Mouse (Mus musculus): ENCODE measurements around the gene Efr3b. TPM values are rescaled to one million over a fixed set of nuclear protein-coding genes. Genes with fewer than 3 reads are reported as not detected.

Efr3b gene
- 0.65 and 0.77 TPM in 2 replicates for polyA plus RNA-seq (2015; fragmentation: Nextera tagmentation; extraction: Ambion mirVana)

DNA sequence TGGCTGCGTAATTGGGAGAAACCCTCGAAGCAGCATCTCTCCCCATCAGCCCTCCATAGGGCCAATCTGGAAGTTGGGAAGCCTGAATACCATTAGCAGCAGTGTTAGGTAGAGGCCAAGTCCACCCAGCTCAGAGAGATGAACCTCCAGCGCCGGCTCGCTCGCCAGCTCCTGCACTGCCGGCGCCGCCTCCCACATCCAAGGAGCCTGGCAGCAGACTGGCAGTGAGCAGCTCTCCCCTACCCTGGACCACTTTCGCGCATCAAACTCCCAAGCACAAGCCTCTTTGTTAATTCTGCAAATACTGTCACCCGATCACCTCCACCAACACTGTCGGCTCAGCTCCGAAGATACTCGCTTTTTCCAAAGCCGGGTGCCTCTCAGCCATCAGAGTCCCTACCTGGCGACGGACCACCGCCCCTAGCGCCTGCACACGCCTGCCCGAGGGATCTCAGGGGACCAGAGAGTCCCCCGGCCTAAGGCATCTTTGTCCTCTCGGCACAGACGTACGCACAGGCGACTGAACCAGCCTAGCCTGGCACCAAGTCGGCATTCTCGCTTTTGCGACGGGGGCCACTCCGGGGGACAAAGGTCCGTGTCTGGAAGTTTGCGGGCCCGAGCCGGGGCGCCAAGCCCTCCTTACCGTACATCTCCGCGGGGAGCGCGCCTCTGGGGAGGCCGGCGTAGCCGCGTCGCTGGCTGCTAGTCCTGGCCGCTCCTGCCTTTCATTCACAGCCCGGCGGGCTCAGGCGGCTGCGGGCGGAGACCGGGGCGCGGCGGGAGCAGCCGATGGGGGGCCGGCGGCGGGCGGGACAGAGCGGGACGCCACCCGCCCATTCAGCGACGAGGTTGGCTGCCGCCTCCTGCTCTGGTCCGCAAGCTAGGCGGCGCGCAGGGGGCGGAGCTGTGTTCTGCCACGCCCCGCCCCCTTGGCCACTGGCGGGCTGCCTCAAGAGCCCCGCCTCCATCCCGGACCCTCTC lies at the start of gene Efr3b:
Gene Efr3b, minus strand, starts transcription at position 855 of the 981 bp plus-strand sequence.
- peak; percentile 70 for DNase-seq (ENCODE audit: low spot score)

DNA sequence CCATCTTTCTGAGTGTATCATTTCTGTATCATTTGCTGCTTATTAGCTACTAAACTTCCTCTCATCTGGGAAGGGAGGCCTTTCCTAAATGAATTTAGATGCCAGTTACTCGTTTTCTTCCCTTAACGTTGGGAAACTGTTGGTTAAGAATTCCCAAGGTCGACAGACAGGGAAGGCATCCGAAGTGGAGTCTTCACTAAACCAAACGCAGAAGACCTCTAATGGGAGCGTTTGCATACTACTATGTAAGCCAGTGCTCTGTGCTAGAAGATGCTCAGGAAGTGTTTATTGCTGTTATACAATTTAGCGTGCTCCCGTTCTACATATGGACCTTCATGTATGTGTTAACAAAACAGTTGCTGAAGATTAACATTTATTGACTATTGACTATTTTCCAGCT lies 44.7 kb upstream of the Efr3b start:
- DNase-seq (ENCODE audit: low spot score): no peak

DNA sequence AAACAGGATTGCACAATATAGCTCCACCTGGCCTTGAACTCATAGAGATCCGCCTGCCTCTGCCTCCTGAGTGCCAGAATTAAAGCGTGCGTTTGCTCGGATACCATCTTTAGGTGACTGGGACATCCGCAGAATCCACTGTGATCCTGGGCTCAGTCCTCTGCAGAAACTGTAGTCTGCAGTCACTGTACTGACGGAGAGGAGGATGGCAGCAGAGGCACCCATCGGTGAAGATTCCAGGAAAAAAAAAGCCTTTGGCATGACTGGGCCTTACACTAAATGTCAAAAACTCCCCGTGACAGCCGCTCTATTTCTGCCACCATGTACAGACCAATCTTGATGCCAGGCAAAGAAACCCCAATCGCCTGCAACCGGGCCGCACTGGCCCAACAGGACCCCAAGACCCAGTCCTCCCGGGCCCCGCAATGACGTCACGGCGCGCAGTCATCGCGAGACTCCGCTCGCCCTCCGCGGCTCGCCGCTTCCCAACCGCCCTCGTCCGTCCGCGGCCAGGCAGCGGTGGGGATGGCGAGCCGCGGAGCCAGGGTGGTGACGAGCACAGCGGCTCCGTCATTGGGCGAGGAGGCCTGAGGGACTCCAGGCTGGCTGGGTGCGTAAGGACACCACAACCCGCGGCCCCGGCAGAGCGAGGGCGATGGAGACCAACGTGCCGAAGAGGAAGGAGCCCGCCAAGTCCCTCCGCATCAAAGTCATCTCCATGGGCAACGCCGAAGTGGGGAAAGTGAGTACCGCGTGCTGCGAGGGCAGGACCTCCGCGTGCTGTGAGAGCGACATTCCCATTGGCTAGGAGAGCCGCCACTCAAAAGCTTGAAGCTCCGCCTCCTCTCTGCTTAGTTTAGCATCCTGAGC lies 43.7 kb upstream of the Efr3b start, which contains the start of gene Dnajc27:
Gene Dnajc27, plus strand, starts transcription at position 452 of the 870 bp plus-strand sequence.
- peak; percentile 97 for DNase-seq (ENCODE audit: low spot score)

DNA sequence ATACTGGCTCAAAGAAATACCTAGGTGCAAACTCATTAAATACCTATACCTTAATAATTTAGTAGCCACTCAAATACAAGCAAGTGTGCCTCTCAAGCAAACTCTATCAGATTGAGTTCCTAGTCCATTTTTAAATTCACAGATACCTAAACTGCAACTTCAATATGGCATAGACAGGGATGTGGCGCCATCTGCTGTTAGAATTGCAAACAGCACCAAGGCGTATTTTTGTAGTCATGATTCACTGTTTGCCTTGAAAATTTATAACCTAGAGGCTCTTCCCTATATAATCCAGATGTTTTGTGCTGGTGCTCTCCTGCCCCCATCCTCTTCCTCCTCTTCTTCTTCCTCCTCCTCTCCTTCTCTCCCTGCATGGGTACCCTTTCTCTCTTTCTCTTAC lies 41.6 kb upstream of the Efr3b start:
- DNase-seq (ENCODE audit: low spot score): peak; percentile 82

DNA sequence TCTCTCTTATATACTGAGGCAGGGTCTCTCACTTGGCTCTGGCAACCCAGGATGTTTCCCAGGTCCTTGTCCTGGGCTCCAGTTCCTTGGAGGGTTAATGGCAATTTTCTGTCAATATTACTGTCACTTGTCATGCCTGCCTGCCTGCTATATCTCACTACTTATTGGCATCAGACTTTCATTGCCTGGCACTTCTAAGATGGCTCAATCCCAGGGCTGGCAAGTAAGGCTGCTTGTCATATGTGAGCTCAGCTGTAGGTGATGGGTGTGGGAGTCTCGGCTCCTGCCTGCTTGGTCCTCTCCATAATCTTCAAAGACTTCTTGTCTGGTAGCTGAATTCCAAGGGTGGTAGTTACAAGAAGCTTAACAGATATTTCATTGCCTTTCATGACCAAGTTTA lies 39.4 kb upstream of the Efr3b start:
- no peak for DNase-seq (ENCODE audit: low spot score)

DNA sequence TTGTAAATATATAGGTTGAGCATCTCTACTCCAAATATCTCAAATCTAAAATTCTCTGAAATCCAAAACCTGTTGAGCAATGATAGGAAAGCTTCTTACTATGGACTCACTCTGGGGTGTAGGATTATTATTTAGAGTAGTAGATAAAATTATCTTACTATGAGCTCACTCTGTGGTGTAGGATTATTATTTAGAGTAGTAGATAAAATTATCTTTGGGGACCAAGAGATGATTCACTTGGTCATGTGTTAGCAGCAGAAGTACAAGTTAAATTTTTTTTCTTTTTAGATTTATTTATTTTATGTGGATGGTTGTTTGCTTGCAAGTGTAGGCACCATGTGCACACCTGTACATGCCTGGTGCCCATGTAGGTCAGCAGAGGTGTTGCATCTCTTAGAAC lies 37.7 kb upstream of the Efr3b start:
- DNase-seq (ENCODE audit: low spot score): no peak

DNA sequence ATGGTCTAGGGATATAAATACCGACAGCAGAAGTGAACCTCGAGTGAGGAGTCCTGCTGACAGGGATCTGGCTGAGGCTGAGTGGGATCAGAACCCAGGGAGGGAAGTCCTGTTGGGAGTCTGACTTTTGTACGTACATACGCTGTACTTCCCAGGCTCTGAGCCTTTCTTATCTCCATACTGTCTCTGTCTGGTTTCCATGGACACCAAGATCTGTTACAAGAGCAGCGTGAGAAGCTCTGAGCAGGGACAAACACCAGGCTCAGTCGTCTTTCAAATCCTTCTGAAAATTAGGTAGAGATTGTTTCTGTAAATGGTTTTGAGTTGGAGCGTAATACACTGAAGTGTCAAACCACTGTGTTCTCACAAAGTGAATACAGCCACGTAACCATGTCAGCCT lies 36.7 kb upstream of the Efr3b start:
- DNase-seq (ENCODE audit: low spot score): no peak

DNA sequence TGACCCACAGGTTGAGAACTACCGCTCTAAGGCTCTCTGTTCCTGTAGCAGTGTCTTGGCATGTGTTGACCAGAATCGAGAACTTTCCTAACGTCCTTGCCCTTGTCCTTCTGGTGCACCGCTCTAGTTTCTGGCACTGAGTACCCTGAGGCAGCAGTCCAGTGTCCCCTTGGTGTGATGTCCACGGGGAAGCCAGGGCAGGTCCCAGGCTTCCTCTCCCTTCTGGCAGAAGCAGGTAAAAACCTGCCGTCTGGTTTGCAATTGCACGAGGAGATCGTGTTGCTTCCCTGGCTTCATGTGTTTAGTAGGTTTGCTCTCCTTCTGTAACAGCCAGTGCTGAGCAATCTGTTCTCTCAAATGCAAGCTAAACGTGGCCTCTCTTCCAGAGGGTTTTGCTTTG lies 33.0 kb upstream of the Efr3b start:
- no peak for DNase-seq (ENCODE audit: low spot score)

DNA sequence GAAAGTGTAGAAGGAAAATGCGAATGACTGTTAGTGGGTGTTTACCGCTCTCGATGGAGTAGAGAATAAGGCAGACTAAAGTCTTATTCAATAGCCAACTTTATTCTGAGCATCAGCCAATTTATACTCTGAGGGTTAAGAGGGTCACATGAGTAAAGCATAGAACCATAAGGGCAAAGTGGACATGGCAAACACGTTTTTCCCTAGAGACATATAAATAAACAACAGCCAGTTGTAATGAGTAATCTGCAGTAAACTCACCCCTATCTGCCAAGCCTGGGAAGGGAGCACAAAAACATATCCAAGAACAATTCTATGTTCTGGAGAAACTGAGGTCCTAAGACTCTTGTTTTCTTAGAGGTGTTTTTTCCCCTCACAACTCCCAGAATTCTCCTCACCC lies 29.8 kb upstream of the Efr3b start:
- DNase-seq (ENCODE audit: low spot score): no peak

DNA sequence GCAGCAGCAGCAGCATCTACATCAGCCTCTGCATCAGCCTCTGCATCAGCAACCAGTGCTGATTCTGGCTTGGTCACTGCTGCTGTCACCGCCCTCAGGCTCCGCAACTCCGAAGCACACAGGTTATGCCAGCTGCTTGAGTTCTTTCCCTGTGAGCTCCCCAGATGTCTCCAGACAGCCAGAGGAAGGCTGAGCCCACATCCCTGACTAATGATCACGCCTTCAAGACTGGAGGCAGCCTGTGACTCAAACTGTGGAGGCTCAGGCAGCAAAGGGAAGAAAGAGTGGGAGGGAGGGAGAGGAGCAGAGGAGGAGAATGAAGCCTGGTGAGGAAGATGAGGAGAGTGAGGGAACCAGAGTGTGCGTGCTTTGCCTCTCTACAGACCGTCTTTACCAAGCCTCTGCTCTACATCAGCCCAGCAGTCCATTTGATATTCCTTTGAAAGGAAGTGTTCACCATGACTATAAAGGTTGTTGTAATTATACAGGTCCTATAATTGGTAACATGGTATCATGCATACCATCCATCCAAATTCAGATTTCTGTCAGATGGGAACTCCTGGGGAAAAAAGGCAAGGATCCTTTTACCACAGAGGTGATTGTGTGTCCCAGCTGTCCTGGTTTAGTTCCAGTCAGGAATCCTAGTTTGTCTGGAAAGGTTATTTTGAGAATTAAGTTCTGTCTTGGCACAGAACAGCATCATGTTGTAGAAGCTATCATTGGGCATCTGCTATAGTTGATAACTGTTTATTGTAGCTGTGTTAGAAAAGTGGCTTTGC lies 28.2 kb upstream of the Efr3b start:
- DNase-seq (ENCODE audit: low spot score): no peak

DNA sequence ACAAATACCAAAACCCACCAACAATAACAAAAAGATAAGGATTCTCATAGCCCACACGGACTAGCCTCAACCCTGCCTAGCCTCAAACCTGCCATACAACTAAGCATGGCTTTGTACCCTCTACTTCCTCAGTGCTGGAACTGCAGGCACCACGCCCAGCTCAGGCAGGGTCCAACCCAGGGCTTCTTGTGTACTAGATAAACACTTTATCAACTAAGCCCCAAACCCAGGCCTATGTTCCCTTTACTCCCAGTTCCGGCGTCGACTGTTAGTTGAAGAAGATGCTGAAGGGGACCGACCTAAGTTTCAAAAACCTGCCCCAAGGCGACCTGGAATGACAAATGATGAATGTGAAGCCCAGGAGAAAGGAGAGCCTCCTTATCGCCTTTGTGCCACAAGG lies 27.2 kb upstream of the Efr3b start:
- no peak for DNase-seq (ENCODE audit: low spot score)

DNA sequence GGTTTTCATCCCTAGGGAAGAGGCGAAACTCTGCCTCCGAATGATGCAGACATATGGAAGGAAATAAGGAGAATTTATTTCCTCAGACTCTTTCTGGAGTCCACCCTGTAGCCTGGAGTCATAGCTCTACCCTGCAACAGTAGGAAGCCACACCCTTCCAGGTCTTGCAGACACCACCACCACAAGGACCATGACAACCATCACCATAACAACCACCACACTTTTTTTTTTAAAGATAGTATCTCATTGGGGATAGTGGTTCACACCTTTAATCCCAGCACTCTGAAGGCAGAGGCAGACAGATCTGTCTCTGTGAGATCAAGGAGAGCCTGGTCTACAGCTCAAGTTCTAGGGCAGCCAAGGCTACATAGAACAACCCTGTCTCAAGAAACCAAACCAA lies 26.8 kb upstream of the Efr3b start:
- no peak for DNase-seq (ENCODE audit: low spot score)

DNA sequence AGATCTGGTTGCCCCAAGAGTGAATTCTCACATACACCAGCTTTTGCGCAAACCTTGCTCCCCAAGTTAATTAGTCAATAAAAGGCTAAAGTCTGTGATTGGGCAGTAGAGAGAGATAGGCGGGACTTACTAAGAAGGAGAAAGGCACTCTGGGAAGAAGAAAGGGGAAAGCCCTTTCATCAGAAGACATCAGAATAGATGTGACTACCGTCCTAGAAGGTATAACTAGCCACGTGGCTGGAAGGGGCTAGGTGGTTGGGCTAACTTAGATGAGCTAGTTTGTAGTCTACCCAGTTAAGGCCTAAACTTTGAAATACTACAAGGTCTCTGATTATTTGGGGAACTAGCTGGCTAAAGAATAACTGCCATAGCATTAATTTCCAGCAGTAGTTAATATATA lies 21.0 kb upstream of the Efr3b start:
- no peak for DNase-seq (ENCODE audit: low spot score)

DNA sequence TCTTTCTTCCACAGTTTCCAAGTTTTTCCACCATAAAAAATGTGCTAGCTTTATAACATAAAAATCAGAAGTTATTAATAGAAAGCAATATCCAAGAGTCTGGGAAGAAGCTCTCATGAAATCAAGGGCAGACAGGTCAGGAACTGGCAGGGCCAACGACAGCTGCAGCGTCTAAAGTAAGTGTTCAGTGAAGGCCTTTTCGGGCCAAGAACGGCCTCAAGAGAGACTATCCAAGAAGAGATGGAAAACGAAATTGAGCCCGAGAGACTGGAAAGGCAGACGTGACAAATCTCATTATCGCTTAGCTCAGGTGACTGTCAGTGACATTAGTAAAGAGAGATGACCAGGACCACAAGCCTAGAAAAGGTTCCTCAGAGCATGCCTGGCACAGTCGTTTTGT lies 19.6 kb upstream of the Efr3b start:
- DNase-seq (ENCODE audit: low spot score): no peak

DNA sequence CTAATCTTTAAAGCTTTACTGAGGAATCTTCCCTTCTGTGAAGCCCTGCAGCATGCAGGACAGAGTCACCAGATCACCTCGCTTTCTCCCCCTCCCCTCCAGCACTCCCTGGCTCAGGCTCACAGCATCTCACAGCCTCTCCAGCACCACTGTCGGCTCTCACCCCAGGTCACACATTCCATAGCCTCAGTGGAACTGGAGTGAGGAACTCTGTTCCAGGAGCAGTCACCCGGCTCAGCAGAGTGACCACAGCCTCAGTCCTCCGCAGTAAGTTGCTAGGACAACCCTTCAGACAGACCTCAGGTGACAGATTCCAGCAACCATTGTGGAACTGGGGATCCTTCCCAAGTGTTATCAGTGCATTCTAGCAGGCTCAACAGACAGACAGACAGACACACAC lies 16.1 kb upstream of the Efr3b start:
- no peak for DNase-seq (ENCODE audit: low spot score)

DNA sequence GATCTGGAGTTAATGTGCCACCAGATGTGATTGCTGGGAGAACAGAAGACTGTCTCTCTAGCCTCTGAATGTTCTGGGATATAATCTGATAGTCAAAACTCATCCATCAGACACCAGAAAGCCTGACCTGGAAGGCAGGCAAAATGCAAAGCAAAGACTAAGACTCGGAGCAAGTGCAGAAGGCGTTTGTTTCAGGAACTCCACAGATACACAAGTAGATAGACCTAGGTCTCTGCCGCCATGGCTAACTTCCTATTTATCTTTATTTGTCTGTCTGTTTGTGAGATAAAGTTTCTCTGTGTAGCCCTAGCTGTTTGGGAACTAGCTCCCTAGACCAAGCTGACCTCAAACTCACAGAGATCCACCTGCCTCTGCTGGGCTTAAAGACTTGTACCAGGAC lies 14.9 kb upstream of the Efr3b start:
- no peak for DNase-seq (ENCODE audit: low spot score)

DNA sequence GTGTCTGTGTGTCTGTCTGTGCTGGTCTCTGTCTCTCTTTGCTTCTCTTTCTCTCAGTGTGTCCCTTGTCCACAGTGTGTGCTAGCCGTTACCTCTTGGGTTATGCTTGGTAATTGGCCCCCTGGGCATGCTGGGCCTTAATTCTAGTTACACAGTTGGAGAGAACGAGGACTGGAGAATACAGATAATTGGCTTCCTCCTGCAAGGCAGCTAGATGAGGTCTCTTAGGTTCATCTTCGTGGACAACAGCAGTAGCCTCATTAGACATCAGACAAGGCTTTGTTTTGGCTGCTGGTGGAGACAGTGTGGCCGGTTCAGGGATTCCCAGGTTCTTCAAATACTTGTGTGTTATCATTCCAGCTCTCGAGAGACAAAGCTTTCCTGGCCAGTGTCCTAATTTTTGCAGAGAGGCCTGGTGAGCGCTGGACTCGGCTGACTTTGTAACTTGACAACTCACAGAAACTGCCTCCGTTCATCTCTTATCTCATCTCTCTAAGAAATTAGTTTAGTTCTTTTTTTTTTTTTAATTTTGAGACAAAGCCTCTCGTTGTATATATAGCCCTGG lies 12.2 kb upstream of the Efr3b start:
- DNase-seq (ENCODE audit: low spot score): no peak

DNA sequence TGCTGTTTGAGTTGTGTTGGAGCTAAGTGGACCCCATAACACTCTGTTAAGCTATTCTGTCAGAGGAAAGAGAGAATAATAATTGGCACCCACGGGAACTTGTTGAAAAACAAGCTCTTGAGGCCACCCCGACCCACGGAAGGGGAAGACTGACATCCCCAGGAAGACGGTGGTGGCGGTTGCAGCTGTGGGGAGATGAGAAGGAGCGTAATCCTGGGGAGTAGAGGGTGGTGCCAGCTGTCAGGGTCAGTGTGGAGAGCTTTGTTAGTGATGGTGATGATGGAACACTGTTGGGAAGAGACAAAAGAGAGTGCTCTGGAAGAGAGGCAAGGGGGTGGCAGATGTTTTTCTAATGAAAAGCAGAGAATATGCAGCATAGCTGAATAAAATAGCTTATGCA lies 9.3 kb upstream of the Efr3b start:
- no peak for DNase-seq (ENCODE audit: low spot score)

DNA sequence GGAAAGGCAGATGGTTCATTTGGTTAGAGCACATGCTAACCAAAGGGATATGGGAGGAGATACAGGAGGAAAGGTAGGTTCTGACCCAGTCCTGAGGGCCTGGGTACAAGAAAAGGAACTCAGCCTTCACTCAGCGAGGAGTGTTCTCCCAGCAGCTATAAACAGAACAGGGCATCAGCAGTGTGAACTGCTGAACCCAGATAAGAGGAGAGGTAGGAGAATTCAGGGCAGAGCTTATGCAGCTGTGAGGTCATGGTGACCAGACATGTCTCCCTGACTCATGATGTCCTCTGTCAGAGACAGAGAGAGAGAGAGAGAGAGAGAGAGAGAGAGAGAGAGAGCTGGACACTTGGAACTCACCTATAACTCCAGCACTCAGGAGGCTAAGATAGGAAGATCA lies 7.3 kb upstream of the Efr3b start:
- no peak for DNase-seq (ENCODE audit: low spot score)

DNA sequence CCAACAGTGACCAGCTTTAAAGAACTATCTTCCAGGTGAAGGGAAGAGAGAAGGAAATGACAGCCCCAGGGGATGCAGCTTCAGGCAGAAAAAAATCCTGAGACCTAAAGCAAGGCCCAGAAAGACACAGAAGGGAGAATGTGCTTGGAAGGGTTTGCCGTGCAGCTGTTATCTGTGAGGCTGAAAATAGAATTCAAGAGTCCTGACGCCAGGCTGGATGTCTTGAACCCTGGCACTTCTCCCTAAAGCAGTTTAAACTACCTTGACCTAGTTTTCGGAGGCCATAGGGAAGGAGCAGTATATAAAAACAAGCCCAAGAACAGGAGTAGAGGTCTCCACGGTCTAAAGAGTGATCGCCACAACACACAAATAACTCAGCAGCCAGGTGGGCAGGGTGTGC lies 3.7 kb upstream of the Efr3b start:
- no peak for DNase-seq (ENCODE audit: low spot score)

DNA sequence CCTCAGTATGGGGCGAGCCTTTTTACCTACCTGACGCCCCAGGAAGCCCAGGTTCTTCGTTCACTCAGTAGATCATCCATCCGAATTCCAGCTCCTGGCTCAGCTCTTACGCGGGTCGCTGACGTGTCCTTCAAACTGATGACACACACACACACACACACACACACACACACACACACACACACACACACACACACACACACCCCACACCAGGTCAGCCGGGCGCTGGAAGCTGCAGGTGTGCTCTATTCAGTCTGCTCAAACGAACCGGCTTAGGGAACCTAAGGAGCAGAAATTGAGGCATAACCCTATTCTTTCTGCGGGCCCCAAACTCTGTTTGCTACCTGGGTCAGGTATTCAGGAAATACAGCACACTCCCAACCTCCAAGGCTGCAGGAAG lies 331 bp upstream of the Efr3b start:
- DNase-seq (ENCODE audit: low spot score): no peak

All from thymus, postnatal 0 days (tissue).